Mouse (Mus musculus) CD8-positive naive resting alpha-beta T cell, adult 2 months (primary cell): ENCODE measurements around the gene Tas1r1.
"Not testable (repeated sequence)": the region's sequence is repeated elsewhere in the genome, so short reads cannot be mapped to it uniquely, and the experiment has no call there.

ENCODE experiments used
- DNase-seq, 2 experiments: peaks; one replicate each; pipeline ENCODE4 v3.0.0; 2022; ENCODE audit warnings: low read depth in 2 of 2, low spot score in 2 of 2

Tas1r1 gene

DNA sequence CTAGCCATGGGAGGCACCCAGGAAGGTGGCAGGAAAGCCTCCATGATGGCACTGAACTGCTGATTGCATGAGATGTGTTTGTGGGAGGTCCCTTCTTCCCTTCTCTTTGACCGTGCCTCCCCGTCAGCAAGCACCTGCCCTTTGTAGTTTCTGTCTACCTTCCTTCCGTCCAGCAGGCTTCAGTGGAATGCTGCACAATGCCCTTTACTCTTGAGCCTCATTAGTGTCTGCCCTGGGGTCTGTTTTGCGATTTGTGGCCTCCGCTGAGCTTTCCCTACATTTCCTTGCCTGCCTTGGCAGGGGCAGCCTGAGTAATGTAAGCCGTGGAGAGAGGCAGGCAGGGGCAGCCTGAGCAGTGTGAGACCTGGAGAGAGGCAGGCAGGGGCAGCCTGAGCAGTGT, 6.2 kb upstream of the Tas1r1 start:
- DNase-seq: no peak

DNA sequence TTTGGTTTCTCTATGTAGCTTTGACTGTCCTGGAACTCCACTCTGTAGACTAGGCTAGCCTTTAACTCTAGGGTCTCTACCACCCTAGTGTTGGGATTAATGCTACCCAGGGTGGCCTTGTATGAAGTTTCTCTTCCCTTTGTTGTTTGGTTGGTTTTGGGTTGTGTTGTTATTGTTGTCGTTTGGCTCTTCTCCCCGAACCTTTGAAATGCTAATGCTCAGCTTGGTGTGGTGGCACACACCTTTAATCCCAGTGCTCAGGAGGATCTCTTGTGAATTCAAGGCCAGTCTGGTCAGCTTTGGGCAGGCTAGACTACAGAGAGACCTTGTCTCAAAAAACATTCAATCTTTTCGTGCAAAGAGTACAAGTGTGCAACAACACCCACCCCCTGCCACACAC, 4.8 kb upstream of the Tas1r1 start:
- no peak for DNase-seq

DNA sequence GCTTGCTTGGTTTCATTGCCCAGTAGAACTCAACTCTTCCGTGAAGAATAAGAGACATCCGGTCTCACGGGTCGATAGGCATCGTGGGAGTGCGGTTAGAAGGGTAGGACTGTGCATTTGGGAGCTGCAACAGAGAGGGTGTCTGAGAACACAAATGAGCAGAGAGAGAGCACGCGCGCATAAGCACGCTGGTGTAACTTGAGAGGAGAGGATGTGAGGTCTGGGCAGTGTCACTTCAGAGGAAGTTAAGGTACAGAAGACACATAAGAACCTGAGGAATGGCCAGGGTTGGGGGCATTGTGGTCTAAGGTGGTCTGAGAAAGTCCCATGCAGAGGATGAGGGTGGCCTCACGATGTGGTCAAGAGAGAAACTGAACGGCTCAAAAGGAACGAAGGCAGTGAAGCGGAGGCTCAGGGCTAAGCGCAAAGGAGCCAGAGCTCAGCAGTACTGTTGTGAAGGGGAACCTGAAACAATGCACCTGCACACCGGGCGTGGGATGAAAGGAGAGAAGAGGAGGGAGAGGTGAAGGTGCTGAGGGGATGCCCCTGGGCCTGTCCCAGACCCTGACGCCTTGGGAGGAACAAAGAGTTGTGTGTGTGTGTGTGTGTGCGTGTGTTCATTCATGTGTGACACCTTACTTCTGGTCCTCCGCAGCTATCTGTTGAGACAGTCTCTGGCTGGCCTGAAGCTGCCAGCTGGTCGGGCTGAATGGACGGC, 3.7 kb upstream of the Tas1r1 start:
- no peak for DNase-seq

DNA sequence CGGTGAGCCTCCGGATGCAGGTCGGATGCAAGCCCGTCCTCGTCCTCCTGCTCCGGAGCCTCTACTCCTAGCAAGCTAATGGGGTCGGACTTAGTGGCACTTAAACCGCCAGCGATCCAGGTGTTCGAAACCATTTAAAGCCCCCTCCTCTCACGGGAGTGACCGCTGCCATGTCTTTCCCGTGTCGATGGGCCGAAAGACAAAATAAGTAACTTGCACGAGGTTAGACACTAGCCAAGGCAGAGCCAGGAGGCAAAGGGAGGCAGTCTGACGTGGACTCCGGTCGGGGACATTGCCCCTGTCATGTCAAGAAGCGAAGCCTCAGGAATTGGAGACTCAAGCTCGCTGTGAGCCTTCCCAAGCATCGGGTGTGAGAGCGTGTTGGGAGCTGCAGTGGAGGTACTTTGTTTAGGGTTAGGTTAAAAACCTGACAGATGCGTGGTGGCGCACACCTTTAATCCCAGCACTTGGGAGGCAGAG, 1.5 kb upstream of the Tas1r1 start:
- DNase-seq: no peak

DNA sequence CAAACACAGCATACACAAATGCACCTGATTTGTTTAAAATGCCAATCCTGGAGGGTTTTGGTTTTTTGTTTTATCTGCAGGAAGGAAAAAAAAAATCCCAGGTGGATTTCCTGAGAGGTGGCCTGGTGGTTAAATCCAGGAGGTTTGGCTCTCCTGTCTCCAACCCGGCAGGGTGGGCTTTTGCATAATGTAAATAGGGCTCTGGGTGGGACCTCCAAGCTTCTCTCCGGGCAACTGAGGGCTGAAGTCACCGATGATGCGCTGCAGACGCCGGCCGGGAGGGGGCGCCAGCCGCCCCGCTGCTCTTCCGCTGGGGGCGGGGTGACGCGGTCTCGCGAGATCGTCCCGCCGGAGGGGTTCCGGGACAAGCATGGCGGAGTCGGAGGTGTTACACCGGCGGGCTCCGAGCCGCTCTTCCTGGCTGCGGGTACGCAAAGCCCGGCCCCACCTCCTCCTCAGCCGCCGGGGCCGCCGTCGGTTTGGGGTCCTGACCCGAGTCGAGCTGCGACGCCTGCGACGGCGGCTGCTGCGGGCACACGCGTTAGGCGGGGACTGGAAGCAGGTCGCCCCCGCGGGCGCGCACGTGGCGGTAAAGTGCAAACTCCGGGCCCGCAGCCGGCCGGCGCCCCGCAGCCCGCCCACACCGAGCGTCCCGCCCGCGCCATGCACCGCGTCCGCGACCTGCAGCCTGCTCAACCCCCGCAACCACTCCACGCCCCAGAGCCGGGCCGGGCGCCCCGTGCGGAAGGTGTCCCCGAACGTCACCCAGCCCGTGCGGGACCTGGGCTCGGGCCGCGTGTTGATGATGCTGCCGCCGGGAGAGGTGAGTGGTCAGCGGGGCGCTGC, 840 bp upstream of the Tas1r1 start, which contains the start of gene Nol9:
Nol9 (plus strand) TSS at position 337 of the 846 bp plus-strand sequence.
- peak; percentile 96 for DNase-seq

DNA sequence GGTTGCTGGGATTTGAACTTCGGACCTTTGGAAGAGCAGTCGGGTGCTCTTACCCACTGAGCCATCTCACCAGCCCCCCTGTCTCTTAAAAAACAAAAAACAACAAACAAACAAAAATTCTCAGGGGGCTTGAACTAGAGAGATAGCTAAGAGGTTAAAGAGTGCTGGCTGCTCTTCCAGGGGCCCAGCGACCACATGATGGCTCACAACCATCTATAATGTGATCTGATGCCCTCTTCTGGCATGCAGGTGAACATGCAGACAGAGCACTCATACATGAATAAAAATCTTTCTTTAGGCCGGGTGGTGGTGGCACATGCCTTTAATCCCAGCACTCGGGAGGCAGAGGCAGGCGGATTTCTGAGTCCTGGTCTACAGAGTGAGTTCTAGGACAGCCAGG, 1.9 kb downstream of the Tas1r1 start:
- DNase-seq: not testable (repeated sequence)

DNA sequence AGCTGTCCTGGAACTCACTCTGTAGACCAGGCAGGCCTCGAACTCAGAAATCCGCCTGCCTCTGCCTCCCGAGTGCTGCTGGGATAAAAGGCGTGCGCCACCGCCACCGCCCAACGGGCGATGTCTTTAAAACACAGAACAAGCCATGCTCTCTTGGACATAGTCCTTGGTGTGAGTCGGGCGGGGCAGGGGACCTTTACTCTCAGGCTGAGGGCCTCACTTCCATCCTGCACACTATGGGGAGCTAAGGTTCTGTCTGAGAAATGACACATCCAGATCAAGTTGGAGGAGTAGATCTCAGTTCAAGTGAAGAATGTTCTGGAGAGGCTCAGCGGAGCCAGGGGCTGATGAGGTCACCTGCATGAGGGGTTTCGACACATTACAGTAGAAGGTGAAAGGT, 5.4 kb downstream of the Tas1r1 start:
- no peak for DNase-seq

DNA sequence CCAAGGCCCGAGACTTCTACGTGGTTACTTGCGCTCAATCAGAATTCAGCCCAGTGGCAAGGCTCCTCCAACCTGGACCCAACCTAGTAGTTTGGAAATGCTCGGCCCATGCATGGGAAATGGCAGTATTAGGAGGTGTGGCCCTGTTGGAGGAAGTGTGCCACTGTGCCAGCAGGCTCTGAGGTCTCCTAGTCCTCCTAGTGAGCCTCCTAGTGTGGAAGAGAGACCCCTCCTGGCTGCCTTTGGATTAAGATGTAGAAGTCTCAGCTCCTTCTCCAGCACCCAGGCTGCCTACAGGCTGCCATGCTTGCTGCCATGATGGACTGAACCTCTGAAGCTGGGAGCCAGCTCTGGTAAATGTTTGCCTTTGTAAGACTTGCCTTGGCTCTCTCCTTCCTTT, 8.4 kb downstream of the Tas1r1 start:
- DNase-seq: no peak

DNA sequence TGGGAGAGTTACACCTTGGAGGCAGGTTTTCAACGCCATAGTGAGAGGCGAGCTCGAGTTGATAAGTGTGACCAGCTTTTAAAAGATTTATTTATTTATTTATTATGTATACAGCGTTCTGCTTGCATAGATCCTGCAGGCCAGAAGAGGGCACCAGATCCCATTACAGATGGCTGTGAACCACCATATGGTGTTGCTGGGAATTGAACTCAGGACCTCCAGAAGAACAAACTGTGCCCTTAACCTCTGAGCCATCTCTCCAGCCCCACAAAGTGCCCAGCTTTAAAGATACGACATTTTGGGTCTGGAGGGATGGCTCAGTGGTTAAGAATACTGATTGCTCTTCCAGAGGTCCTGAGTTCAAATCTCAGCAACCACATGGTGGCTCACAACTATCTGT, 9.3 kb downstream of the Tas1r1 start:
- DNase-seq: no peak

DNA sequence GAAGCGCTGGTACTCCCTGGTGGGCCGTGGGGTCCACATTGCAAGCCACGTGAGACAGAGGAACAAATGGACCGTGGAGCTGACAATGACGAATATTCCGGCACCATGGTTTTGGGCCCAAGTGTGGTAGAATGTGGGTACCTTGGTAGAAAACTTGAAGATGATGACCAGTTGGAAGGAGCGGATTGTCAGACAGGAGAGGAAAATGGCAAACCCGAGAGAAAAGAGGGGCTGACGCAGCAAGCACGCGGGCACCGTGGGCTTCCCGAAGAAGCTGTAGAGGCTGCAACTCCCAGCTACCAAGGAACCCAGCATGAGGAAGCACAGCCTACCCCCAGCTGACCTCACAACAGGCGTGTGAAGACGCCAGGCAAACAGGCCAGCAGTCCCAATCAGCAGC, 9.9 kb downstream of the Tas1r1 start:
- no peak for DNase-seq

DNA sequence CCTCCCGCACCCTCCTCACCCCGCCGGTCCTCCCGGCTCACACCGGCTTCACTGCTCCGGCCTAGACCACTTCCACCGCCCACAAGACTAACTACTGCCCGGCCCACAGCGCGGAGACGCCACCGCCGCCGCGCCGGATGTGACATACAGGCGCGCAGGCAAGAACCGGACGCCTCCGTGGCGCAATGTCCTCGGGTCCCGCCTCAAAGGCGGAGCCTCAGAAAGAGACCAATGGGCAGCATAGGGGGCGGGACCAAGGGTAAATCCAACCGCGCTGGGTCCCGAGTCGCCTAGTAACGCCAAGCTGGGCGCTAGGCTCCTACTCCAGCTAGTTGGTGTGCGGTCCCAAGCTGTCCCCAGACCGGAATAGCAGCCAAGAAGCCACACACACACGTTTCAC, 10.8 kb downstream of the Tas1r1 start, which contains the start of gene Zbtb48:
Zbtb48 (minus strand) TSS at position 148 of the 400 bp plus-strand sequence.
- DNase-seq: peak; percentile 86 to 94

DNA sequence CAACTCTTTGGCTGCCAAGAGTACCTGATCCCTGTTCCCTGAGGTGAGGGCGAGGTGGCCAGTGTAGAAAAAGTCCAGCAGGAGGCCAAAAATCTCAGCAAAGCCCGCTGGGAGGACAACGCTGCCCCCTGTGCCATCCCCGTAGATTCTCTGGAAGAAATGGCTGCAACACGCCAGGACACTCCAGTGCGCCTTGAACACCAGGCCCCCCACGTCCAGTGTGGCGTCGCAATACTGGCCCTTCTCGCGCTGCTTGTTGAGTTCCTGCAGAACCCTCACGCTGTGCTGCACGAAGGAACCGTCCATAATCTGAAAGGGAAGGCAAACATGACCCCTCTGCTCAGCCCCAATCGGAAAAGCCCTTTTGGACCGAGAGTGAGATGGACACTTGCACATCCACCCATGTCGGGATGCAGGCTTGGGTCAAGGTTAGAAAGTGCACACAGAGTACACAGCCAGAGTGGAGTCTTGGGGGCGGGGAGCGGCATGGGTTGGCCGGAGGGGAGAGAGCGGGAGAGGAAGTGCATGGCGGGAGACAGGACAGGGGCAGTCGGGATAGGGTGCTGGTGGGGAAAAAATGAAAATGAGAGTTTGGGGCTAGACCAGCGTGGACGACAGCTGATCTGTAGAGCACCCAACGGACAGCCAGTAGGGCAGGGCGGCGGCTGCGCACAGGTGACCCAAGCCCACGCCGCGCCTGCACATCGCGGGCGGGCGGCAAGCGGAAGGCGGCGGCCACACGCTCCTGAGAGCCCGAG, 11.4 kb downstream of the Tas1r1 start:
- no peak for DNase-seq

DNA sequence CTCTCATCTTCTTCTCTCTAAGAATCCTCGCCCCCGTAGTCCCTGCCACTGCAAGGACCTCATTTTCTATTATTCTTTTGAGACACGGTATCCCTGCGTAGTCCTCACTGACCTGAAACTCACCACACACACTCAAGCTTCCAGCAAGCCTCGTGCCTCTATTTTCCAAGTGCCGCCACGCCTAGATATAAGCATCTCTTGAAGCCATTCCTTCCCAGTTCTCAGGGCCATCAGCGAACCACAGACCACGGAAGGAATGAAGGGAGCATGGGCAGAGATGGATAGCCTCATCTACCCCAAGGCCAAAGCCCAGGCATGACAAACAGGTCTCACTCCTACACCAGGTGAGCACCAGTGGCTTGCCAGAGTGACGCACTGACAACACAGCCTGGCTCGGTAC, 13.8 kb downstream of the Tas1r1 start:
- no peak for DNase-seq

DNA sequence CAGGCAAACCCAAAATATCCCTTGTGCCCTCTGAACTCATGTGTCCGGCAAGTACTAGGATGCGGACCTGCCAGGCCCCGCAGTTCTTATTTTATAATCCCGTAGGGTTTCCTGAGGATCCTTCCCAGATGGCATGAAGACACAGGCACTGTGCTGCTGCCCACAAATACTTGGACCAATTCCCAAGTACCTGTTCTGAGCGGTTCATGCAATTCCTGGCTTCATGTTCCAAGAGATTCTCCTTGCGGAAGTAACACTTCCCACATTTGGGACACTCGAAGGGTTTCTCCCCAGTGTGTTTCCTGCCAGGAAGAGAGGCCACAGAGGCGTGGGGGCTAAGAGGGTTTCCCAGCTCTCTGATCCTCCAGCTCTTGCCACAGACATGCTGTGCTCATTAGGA, 15.9 kb downstream of the Tas1r1 start:
- DNase-seq: no peak

DNA sequence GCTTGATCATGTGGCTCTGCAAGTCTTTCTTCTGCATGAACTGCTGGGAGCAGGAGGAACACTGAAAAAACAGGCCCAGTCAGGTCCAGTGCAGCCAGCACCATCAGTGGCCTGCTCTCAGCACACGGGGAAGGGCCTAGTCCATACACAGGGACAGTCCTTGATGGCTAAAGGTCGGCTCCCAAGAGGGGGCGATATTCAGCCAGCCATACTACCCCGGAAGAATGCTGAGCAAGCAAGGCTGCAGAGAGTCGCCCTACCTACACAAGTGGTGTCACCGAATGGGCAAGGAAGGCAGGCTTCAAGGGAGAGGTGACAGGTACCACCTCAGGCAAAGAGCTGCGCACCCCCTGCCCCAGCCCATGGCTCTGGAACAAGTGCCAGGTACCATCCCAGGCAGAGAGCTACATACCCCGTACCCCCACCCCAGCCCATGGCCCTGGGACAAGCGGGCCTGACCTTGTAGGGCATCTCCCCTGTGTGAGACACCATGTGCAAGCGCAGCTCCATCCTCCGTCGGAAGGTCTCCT, 16.7 kb downstream of the Tas1r1 start:
- no peak for DNase-seq

DNA sequence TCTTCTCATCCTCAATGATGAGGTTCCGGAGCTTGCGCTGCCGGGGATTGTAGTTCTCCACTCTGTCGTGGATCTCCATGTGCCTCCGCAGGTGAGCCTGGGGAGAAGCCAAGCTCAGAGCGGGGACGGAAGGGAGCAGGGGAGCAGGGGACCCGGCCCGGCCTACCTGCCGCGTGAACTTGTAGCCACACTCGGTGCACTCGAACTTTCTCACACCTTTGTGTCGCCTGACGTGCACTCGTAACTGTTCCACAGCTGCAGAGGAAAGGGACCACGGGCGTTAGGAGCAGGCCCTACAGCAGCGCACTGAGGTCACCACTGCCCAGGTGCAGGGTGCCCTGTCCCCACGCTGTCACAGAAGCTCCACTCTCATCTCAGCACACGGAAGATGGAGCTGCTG, 18.3 kb downstream of the Tas1r1 start:
- DNase-seq: no peak

DNA sequence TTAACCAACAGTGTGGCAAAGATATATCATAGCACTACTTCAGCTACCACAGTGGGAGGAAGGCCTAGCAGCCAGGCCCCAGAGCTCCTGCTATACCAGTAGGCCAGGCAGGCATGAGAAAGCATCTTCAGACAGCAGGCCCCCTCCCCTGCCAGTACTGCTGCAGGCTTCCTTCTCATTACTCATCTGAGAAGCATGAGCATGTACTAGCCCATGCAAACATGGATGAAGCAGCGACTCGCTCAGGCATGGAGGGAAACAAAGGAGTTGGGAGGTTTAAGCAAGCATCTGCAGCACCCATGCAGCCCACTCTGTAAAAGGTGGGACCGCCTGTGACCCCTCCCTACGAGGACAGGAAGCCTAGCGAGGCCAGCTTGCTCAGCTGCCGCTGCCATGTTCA, 19.3 kb downstream of the Tas1r1 start:
- no peak for DNase-seq

DNA sequence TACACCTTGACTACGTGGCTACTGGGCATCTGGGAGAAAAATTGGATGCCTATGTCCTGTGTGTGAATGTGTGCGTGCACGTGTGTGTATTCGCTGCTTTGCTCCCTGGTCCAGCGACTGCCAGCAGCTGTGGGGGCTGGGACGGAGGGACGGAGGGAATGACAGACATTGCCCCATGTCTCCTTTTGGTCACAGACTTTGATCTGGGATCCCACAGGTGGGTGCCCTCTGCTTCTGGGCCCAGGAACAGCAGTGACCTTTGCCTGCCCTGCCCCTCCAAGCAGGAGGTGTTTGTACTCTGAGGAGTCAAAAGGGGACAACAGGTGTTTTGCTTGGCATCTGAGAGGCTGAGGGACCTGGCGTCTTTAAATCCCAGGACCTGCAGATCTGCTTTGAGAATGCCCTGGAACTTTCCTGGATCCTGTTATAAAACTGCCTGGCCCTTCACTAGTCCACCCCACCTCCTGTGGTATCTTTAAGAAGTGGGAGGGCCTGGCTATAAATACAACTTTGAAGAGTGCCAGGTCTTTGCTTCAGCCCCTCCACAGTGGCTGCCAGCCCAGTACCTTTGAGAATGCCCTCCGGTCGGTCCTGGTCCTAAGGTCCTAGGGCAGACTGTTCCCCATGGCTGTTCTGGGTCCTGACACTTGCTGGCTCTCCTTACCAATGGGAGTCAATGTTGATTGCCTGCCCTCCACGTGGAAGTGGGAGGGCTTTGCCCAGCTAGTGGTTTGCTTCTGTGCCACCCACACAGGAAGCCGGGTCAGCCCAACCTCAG, 25.1 kb downstream of the Tas1r1 start:
- DNase-seq: no peak

DNA sequence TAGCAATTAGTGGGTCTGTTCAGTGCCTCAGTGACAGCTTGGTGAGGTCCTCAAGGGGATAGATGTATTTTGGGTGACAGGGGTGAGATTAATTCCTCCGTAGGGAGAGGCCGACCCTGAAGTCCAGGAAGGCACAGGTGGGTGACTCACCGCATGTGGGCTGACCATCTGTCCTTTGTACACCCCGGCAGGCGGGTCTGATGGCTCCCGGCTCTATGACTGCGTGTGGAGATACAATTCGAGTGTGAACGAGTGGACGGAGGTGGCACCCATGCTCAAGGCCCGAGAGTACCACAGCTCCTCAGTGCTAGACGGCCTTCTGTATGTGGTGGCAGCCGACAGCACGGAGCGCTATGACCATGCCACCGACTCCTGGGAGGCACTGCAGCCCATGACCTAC, 26.3 kb downstream of the Tas1r1 start:
- no peak for DNase-seq

DNA sequence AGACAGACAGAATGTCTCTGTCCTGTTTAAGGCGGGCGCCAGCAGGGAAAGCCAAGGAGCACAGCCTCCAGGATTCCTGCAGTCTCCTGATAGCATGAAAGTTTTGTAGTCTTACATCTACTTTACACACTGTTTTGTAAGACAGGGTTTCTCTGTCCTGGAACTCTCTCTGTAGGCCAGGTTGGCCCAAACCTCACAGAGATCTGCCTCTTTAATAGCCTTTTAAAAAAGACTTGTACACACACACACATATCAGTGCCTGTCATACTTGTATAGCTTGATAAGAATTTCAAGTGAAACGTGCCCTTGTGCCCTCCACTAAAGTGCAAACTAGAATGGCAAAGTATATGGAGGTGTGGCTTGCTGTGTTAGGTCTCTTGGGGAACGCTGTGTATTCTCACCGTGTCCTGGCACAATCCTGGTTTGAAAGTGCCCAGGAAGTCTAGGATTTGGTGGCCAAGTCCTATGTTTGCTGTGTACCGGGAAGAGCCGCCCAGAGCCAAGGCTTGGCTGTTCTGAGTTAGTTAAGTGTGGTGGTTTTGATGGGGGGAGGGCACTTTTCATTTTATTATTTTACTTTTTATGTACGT, 27.1 kb downstream of the Tas1r1 start:
- no peak for DNase-seq
